Mouse (Mus musculus) liver, adult 2 months (tissue): ENCODE results near the gene Gabarapl1. TPM values are rescaled to one million over a fixed set of nuclear protein-coding genes. Genes with fewer than 3 reads are reported as not detected.
A peak's percentile ranks its signal among the peaks of the same experiment; 100 is the strongest.

Source experiments
- DNase-seq: peaks from one replicate; pipeline ENCODE4 v3.0.0-alpha.2; 2011; ENCODE audit warnings: low read depth, low spot score; ENCODE audit errors: extremely low read depth
- H3K27ac ChIP-seq: fragments of 200-500 bp; replicated peaks from 2 replicates; pipeline ENCODE4 v1.5.1; 2012; ENCODE audit warnings: low read depth, mild to moderate bottlenecking, control low read depth, inconsistent platforms, low read length; ENCODE audit not compliant: insufficient read depth
- H3K27me3 ChIP-seq: fragments of 200-500 bp; 2 replicates; pipeline ENCODE4 v1.6.1; 2012; ENCODE audit warnings: mild to moderate bottlenecking, moderate library complexity, low read length, inconsistent platforms; ENCODE audit not compliant: control insufficient read depth, insufficient read depth
- H3K36me3 ChIP-seq: fragments of 200-500 bp; 2 replicates; pipeline ENCODE4 v1.6.1; 2012; ENCODE audit warnings: low read length, inconsistent platforms; ENCODE audit not compliant: control insufficient read depth, insufficient read depth
- H3K4me1 ChIP-seq: fragments of 200-500 bp; 2 replicates; pipeline ENCODE4 v1.6.1; 2011; ENCODE audit warnings: low read length; ENCODE audit not compliant: control insufficient read depth, insufficient read depth
- H3K4me3 ChIP-seq: fragments of 200-500 bp; 2 replicates; pipeline ENCODE4 v1.5.1; 2011; ENCODE audit warnings: low read depth, mild to moderate bottlenecking, control low read depth, low read length, moderate library complexity; ENCODE audit not compliant: insufficient read depth
- H3K79me2 ChIP-seq: fragments of 200-500 bp; 2 replicates; pipeline ENCODE4 v1.6.1; 2012; ENCODE audit warnings: inconsistent platforms, mild to moderate bottlenecking, low read length, moderate library complexity; ENCODE audit not compliant: control insufficient read depth, insufficient read depth
- H3K9ac ChIP-seq: fragments of 200-500 bp; 2 replicates; pipeline ENCODE4 v1.6.1; 2012; ENCODE audit warnings: low read depth, mild to moderate bottlenecking, control low read depth, inconsistent platforms, low read length
- CTCF ChIP-seq: fragments of 200-500 bp; IDR thresholded peaks from 2 replicates; pipeline ENCODE4 v1.5.1; 2011; ENCODE audit warnings: low read depth, low read length, control low read depth
- POLR2A ChIP-seq: fragments of 200-500 bp; IDR thresholded peaks from 2 replicates; pipeline ENCODE4 v1.6.1; 2011; ENCODE audit warnings: low read length, control low read depth; ENCODE audit not compliant: insufficient read depth; ENCODE audit errors: extremely low read depth
- WGBS: fragments of 180-500 bp; shearing (Covaris S2); methylation state at CpG from one replicate; pipeline ENCODE4 v1.1.7; 2018; 5-methylcytosine and 5-hydroxymethylcytosine counted together
- polyA plus RNA-seq: library from polyadenylated mRNA; depleted of rRNA; stranded (reverse); fragments of >200 nt; gene quantifications from 2 replicates; pipeline ENCODE4 v1.2.3, GENCODE M21; 2012
- total RNA-seq: library from RNA; depleted of rRNA; stranded (reverse); fragments of >200 nt; gene quantifications from 2 replicates; pipeline ENCODE4 v1.2.3, GENCODE M21; 2014

Gene Gabarapl1
- total and polyA plus RNA-seq, 2 experiments = 321 to 355 TPM

GRCm38 (mm10) chr6:129557298-129558023 is 24.5 kb downstream of the Gabarapl1 start:
- Histone ChIP-seq H3K79me2 (no peaks in the 10 kb centered on the region), H3K27ac (no peak overlapping the region), H3K4me3 (no peak overlapping the region), H3K36me3 (no peaks in the 10 kb centered on the region), H3K4me1 (peaks cover 2% of the 10 kb centered on the region; the same call in 1 of the 2 replicates), H3K9ac (no peak overlapping the region), H3K27me3 (no peaks in the 10 kb centered on the region)
- TF ChIP-seq POLR2A = no peak
- no peak for TF ChIP-seq CTCF
- no peak for DNase-seq

GRCm38 (mm10) chr6:129558946-129559640 is 26.1 kb downstream of the Gabarapl1 start:
- Histone ChIP-seq H3K9ac (no peak overlapping the region), H3K27ac (no peak overlapping the region), H3K36me3 (no peaks in the 10 kb centered on the region), H3K27me3 (no peaks in the 10 kb centered on the region), H3K79me2 (no peaks in the 10 kb centered on the region), H3K4me1 (peaks cover 2% of the 10 kb centered on the region; the same call in 1 of the 2 replicates), H3K4me3 (no peak overlapping the region)
- 12% methylated on average over 12 of the region's 12 CpGs for WGBS
- TF ChIP-seq CTCF (peak; percentile 80), POLR2A (no peak)
- DNase-seq = peak; percentile 47

- no peak overlapping the region for H3K9ac ChIP-seq
- TF ChIP-seq POLR2A (no peak), CTCF (no peak)
- no peak for DNase-seq
- H3K4me3 ChIP-seq = no peak overlapping the region
- H3K79me2 ChIP-seq = no peaks in the 10 kb centered on the region
- no peak overlapping the region for H3K27ac ChIP-seq
- no peaks in the 10 kb centered on the region for H3K27me3 ChIP-seq
- WGBS = 49% methylated on average over 4 of the region's 4 CpGs
- H3K4me1 ChIP-seq = peaks cover 2% of the 10 kb centered on the region; the same call in 1 of the 2 replicates
- H3K36me3 ChIP-seq = no peaks in the 10 kb centered on the region
These were observed 26.7 kb downstream of the Gabarapl1 start for GRCm38 (mm10) chr6:129559641-129560027.

- Histone ChIP-seq H3K27ac (no peak overlapping the region), H3K79me2 (no peaks in the 10 kb centered on the region), H3K36me3 (no peaks in the 10 kb centered on the region), H3K4me1 (no peaks in the 10 kb centered on the region), H3K4me3 (no peak overlapping the region), H3K9ac (no peak overlapping the region), H3K27me3 (no peaks in the 10 kb centered on the region)
- 79% methylated on average over 2 of the region's 2 CpGs for WGBS
- TF ChIP-seq POLR2A (no peak), CTCF (no peak)
- DNase-seq = no peak
These were observed 32.3 kb downstream of the Gabarapl1 start for GRCm38 (mm10) chr6:129565257-129565656.

GRCm38 (mm10) chr6:129575315-129575714 is 42.4 kb downstream of the Gabarapl1 start:
- DNase-seq = no peak
- TF ChIP-seq CTCF (no peak), POLR2A (no peak)
- Histone ChIP-seq H3K27ac (no peak overlapping the region), H3K4me1 (no peaks in the 10 kb centered on the region), H3K4me3 (no peak overlapping the region), H3K36me3 (no peaks in the 10 kb centered on the region), H3K9ac (no peak overlapping the region), H3K79me2 (no peaks in the 10 kb centered on the region), H3K27me3 (no peaks in the 10 kb centered on the region)
- WGBS = 16% methylated on average over 2 of the region's 2 CpGs

- no peak for DNase-seq
- TF ChIP-seq POLR2A = no peak
- TF ChIP-seq CTCF = no peak
- no peaks in the 10 kb centered on the region for H3K27me3 ChIP-seq
- H3K9ac ChIP-seq = no peak within 1 kb of the TSS
- no peaks in the 10 kb centered on the region for H3K4me1 ChIP-seq
- no peaks in the 10 kb centered on the region for H3K36me3 ChIP-seq
- no peaks in the 10 kb centered on the region for H3K79me2 ChIP-seq
- no peak within 1 kb of the TSS for H3K4me3 ChIP-seq
- H3K27ac ChIP-seq = no peak within 1 kb of the TSS
- WGBS = 91% methylated on average over 8 of the region's 8 CpGs
These were observed 44.6 kb downstream of the Gabarapl1 start, which contains the start of gene Klre1 for GRCm38 (mm10) chr6:129577605-129578004. Gene Klre1, plus strand, starts transcription at chr6:129577905.
